Mouse (Mus musculus) left cerebral cortex, adult 9 months (tissue): ENCODE data around the gene Stac3.

Experiments used
- DNase-seq, 2 experiments: peaks; one replicate each; pipeline ENCODE4 v3.0.0; 2022; ENCODE audit warnings: low spot score in 2 of 2

Gene Stac3

DNA sequence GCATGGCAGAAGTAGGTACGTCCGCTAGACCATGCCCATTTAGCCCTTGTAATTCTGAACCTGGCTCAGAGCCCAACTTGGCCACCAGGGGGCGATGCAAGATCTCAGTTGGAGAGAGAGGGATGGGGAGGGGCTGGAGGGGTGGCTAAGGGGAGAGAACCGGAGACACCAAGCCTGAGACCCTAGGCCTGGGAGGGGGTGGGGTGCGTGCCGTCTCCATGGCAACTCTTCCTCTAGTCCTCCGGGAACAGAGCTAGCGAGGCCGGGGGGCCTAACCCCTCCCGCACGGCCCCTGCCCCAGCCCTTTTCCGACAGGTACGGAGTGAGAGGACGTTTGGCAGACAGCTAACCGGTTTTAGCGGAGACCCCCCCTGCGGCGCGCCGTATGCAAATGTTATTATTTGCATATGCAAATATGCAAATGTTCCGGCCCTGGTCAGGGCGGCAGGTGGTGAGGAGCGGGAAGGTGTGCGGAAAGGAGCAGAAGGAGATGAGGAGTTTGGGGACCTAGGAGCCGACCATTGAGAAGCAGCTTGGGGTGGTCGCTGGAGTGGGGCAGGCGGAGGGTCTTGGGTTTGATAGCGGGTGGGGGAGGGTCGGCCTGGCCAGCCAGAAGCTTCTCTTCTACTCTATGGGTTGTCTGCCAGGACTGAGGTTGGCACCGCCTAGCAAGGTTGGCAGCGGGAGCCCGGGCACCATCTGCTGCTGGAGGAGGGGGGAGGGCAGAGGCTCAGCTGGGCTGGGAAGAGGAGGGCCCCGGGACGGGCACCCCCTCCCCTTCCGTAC is 7.8 kb downstream of the Stac3 start:
- peak; percentile 53 to 83 for DNase-seq

DNA sequence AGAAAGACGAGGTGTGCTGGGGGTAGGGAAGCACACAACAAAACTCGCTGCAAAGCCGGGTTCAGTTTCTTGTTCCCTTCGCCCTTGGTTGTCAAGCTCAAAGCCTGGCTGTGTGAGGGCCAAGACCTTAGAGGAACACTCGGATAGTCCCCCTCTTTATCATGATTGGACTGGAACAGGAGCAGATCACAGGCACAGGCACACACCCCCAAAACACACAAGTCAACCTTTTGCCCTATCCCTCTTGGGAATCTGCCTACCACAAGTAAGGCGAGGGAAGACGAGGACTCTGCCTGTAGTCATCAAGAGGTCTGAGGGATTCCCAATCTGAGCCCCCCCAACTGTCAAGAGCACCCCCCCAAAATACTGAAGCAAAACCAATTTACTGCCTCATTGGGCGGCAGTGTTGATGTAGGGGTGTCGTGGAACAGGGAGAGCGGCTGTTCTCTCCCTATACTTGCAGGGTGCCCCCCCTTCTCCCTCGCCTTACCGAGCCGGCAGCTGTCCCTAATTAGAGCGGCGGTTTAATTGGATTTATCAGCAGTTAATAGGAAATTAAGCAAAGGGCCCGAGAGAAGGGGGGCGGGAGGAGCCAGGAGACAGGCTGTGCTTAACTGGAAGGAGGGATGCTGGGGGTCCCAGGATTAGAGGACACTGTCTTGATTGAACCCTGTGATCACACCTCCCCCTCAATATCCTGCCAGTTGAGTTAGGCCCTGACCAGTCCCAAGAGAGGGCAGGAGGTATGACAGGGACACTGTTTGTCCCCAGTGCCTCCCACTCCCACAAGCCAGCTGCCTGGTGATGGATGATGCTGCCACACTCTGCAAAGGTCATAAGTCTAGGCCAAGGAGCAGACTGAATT is 8.6 kb downstream of the Stac3 start:
- DNase-seq, result no peak

DNA sequence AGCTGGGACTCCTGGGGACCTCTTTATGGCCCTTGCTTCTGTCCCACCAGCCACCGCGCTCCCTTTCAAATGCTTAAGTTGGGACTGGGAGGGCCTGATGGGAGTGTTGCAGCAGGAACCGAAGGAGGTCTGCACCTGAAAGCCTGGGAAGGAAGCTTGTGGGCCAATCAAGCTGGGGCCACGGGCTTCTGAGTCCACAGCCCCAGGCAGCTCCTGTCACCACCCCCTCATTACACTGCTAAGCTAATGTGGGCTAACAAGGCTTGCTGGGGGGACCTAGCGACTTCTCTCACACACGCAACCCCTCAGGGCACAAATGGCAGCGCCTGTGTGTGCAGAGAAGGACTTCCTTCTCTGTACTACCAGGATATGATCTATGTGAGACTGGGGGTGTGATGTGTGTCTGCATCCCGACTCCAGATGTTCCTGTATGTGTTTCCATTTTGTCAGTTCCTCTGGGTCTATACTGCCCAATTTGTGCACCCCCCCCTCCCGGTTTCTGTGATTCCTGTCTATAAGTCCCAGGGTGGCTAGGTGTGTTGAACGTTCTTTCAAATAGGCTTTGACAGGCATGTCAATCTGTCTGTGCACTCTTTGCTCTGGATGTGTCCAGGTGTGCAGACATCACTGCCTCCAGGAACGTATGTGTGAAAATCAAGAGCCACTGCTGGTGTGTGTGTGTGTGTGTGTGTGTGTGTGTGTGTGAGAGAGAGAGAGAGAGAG is 9.6 kb downstream of the Stac3 start:
- no peak for DNase-seq

DNA sequence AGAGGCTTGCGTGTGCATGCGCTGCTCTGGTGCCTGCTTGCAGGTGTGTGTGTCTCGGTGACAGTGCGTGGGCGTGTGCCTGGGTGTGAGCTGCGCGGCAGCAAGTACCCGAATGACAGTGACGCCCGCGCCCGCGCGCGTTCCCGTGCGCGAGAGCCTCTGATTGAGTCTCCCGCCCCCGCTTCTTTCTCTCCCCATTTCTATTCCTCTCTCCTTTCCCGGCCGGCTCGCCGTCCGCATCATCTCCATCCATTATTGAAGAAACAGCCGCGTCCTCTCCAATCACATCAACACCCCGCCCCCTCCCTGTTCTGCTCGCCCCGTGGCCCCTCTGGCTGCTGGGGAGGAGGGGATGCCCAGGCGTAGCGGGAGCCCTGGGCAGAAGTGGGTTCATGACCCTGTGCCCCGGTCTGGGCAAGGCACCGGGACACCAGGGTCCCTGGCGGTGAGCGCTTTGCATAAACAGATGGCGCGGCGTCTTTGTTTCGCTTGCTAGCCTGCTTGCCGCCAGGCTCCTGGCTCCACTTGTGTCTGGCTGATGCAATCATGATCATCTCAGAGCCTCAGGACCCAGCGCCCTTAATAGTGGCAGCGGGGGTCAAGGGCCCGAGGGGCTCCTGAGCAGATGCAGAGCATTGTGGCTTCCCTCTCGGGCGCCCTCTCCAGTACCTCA is 10.3 kb downstream of the Stac3 start:
- DNase-seq, result peak; percentile 87 to 89

DNA sequence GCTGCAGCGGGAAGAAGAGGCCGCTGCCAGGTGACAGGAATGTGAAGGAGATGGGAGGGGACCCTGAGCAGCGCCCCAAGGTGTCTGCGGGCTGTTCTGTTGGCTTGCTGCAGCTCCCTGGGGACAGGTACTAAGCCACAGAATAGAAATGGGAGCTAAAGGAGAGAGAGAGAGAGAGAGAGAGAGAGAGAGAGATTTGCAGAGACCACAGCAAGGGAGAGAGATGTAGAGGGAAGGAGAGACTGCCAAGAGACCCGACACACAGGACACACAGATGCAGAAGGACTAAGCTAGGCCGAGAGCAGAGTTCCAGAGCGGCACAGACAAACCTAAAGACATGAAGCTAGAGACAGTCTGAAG is 10.8 kb downstream of the Stac3 start:
- DNase-seq, result no peak

DNA sequence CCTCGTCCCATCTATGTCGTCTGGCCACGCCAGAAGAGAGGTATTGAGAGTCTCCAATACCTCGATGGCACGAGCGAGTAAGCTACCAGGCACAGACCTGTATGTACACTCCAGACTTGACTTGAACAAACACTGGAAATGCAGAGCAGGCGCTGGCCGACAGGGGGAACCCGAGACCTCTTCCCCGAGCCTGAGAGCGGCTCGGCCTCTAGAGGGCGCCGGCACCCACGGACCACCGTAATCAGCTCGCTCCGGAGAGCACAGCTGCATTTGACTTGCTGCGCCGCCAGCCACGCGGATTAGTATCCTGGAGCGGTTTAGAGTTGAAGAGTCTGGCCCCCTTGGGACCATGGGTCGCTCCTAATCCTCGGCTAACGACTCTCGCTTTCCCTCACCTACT is 11.3 kb downstream of the Stac3 start:
- peak; percentile 83 to 98 for DNase-seq

DNA sequence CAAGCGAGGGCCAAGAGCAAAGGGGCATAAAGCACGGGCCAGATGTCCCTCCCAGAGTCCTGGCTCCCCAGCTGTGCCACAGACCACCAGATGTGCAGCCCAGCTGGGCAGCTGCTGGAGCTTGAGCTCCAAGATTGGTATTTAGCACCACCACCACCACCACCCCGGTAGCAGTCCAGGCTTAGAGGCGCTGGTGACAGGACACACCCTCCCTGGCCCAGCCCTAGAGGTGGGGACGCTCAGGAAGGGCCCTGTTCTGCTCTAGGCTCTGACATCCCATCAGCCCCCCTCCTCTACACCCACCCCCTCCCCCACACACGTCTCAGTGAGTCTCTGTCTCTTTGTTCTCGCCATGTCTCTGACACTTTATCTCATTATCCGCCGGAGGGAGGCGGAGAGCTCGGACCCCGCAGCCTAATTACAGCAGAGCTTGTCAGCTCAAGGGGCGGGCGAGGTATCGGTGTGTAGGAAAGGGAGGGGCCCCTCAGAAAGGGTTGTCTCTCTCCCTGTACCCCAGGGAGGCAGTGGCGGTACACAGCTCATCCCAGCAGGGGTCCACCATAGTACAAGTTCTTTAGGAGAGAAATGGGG is 12.1 kb downstream of the Stac3 start:
- DNase-seq, result no peak

DNA sequence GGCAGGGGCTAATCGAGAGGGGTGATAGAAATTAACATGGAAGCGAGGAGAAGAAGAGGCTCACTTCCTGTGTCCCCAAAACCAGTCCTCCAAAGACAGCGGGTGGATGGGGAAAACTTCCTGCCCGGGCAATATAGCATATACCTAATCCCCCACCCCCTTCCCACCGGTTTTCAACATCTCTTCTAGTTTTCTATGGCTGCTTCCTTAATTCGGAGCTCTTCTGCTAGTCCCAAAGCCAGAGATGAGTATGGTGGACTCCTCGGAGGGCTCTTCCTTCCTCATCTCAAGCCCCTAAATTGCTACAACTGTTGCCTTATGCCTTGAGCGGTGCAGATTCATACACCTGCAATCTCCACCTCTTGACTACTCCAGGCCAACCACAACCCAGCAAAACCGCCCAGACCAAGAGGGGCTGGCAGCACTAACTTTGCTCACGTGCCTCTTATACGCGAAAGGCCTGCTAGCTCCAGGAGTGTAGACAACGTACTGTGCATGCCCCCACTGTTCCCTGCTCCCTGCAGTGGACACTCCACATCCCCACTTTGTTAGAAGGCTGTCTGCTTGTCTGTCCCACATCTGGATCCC is 12.7 kb downstream of the Stac3 start:
- no peak for DNase-seq

DNA sequence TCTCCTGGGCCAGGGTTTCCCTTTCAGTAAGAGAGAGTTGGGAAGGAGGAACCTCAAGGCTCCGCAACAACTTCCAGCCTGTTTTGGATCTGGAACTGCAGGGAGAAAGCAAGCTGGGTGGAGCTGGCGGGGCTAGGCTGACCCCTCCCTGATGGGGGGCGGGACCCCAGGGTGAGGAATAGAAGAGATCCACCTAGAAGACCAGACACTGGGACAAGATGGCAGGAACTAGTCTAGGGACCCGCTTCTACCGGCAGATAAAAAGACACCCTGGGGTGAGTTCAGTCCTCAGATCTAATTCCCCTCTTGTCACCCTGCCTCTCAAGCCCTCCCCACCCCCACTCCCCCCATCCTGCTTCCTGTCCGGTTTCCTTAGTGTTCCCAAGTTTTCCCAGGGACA is 13.3 kb downstream of the Stac3 start, which contains the start of gene Ndufa4l2:
Gene Ndufa4l2, plus strand, starts transcription at position 204 of the 400 bp plus-strand sequence.
- DNase-seq, result no peak

DNA sequence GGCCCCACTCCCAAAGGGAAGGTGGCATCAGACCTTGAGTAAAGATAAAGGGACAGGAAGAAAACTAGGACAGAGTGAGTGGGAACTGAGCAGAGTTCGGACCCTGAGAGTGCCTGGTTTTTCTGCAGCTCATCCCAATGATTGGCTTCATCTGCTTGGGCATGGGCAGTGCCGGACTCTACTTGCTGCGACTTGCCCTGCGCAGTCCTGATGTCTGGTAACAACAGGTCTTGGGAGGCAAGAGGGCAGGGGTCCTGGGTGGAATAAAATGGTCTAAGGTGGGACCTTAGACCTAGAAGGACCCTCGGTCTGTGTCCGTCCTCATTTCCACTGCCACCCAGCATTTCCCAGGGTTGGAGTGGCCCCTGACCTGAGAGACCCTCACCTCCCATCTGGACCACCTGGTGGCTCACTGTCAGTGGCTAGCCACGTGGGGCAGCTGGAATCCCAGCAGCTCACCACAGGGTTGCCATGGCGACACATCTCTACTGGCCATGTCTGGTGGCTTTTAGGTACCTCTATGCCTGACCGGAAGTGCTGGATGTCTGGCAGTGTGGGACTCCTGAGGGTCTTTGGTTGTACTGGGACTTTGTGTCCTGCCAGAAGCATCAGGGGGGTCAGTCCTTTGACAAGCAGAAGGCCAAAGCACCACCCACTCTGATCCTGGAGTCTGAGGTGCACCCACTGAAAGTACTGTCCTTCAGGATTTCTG is 13.9 kb downstream of the Stac3 start:
- DNase-seq, result no peak

DNA sequence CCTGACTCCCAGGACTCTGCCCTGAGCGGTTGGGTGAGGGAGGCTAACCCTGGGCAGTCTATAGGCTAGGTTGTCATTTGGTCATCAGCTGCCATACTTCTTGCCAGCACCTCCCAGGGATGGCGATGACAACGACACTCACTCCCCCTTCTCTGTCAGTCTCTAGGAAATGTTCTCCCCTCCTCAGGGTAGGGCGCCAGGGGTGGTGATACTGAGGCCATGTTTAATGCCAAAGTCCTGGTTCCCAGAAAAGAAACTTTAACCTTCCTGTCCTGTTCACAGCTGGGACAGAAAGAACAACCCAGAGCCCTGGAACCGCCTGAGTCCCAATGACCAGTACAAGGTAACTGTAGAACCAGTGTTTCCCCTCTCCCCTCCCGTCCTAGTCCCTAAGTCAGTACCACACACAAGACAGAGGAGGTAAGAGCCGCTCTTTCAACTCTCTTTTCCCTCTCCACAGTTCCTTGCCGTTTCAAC is 14.5 kb downstream of the Stac3 start:
- no peak for DNase-seq

DNA sequence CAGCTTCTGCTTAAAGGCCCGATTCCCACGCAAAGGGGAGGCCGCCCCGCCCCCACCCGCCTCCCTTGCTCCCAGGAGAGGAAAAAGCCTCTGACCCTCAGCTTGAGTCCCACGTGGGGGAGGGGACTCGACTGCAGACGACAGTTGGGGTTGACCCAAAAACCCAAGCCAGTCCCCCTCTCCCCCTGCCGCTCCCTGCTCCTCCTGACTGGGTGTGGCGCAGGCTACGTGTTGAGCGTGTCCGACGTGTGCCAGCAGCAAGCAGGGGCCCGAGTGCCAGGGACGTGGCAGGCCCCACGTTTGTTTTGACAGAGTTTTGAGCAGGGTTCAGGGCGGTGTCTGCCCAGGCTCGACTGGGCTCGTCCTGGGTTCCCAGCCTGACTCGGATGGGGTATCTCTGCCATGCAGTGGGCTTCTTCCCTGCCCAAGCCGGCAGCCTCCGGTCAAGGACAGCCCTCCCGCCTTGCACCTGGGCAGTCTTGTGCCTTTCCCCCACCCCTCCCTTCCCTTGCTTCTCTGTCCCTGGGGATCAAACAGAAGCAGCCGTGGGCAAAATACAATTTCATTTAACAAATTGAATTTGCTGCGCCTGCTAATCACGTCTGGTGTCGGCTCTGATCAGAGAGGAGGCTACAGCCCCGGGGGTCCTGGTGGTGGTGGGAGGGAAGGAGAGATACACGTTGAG is 15.2 kb downstream of the Stac3 start:
- DNase-seq, result no peak

DNA sequence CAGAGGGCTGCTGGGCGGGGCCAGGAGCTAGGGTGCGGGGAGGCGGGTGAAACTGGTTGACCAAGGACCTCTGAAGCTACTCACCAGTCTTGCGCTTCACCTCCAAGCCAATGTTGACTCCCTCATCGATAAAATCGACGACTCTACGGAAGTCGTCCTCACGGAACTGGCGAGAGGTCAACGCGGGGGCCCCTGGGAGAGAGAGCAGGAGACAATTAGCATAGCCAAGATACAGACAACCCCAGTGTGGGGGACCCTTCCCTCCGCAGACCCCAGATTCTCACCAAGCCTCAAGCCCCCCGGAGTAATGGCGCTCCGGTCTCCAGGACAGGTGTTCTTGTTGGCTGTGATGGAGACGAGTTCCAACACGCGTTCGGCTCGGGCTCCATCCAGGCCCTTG is 16.5 kb downstream of the Stac3 start:
- no peak for DNase-seq

DNA sequence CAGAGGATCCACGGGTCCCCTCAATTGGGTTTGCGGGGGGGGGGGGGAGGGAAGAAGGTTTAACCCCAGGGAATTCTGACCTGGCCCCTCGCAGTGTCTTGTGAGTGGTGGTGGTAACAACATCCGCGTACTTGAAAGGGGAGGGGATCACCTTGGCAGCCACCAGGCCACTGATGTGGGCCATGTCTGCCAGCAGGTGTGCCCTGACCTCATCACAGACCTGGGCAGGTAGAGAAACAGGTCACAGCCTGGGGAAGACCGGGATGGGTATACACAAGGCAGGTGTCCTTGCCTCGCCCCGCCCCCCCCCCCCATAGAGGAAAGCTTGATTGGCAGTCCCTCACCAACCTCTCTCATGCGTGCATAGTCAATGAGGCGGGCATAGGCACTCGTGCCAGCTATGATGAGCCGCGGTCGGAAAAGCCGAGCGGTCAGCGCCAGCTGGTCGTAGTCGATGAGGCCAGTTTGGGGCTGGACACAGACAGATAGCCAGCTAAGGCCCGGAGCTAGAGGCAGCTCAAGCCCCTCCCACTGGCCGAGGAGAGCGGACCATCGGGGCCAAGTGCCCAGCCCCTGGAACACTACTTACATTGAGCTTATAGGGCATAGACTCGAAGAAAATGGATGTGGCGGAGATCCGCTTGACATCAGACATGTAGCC is 17.7 kb downstream of the Stac3 start:
- DNase-seq, result no peak

DNA sequence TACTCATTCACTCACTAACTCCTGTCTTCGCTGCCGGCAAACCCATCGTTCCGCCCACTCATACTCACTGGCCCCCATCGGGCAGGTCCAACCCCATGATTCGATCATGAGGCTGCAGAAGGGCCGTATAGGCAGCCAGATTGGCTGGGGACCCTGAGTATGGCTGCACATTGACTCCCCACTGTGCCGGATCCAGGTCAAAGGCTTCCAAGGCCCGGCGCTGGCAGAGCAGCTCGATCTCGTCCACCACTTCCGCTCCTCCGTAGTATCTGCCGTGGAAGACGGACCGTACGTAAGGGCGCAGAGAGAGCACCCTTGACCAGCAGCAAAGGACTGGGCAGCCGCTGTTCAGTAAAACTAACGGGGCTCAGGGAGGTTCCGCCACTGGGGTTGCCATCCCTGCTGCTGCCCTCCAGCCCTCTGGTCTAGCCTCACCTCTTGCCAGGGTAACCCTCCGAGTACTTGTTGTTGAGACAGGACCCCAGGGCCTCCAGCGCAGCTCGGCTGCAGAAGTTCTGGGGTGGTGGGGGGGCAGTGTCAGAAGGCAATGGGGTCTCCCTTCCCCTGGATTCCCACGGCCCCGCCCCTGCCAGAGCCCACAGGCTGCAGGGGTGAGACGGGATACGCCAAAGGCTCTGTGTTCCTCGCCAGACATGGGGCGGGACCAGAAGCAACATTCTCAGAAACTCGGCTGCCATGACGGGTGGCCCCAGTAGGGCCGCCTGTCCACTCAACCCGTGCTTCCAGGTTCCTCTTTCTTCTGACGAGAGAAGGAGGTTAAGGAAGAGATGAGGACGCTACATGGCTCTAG is 18.6 kb downstream of the Stac3 start:
- no peak for DNase-seq

DNA sequence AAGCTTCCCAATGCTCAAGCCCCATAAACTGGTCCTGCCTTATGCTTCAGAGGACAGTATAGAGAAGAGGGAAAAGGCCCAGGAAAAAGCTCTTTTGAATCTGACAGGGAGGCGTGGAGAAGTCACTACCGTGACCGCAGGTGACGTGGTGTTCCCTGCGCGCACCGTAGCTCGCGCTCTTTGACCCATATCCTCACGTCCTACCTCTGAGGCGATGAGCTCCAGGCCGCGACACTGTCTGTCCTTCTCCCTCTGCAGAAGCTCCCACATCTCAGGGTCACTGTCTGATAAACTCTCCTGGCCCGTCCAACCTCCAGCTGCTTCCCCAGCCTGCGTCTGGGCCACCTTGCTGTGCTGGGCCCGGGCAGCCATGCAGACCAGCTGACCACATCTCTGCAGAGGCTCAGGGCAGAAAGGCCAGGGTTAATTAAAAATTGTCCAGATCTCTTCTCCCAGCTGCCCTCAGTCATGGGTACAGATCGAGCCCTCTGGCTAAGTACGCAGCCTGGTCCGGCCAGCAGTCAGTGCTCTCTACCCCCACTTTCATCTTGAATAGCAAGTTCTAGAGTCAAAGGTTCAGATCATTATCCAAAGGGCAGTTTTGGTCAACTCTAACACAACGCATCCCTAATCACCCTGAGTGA is 19.4 kb downstream of the Stac3 start:
- no peak for DNase-seq

DNA sequence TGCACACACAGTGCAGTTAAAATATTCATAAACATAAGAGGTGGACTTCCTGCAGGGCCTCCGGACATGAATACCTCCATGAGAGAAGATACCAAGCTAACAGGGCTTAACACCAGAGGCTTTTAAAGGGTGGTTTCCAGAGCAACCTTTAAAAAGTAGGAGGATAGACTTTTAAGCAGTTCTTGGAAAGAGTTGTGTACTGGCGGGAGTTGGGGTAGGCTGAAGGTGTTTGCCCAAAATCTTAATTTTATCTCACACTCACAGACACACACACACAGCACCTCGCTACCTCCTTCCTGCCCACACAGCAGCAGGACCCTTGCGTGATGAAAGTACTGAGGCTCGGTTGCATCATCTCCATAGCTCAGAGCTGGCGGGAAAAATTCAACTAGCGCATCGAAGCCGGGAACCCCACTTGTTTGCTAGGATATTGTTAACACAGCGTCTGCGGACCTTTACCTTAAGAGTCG is 20.2 kb downstream of the Stac3 start:
- DNase-seq, result no peak
